In the genomic region with DNA sequence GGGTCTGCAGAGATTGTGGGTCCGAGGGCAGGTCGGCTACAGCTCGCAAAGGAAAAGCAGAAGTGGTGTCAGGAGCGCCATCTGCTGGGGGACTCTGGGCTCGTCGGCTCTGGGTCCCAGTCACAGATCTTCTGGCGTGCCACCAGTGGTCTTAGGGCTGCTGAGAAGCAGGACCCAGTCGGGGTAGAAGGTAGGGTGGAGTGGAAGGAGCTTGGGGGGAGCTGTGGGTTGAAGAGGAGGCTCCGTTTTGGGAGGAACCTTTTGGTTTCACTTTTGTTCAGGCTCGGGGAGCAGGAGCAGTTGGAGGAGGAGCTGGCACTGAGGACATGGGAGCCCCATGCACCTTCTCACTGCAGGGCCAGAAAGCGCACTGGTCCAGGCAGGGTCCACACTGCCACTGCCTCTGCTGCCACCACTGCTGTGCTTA, we compare ENCODE assay signal across 8 mouse cellular contexts.
DNase-seq lines count a peak whose midpoint lies in the region; ATAC-seq lines count a peak whose summit lies in the region.
"Not testable (repeated sequence)": the region's sequence is repeated elsewhere in the genome, so short reads cannot be mapped to it uniquely, and the experiment has no call there.

No protein-coding gene starts in this region.

- not testable (repeated sequence) for H3K4me1 ChIP-seq in forebrain, embryonic 14.5 days (ENCODE audit: control insufficient read depth, insufficient read depth, low read length); kidney, embryonic 16.5 days (ENCODE audit: insufficient read depth, low read length); liver, embryonic 13.5 days (replicated peaks); midbrain, embryonic 15.5 days; stomach, embryonic 14.5 days (ENCODE audit: control insufficient read depth, insufficient read depth, low read length)

- WGBS in forebrain, embryonic 14.5 days = 16% methylated on average over 3 of the region's 11 CpGs
- 7% methylated on average over 3 of the region's 11 CpGs for WGBS in kidney, embryonic 16.5 days
- WGBS in liver, embryonic 13.5 days (ENCODE audit: insufficient replicate concordance) = 6% methylated on average over 7 of the region's 11 CpGs
- 17% methylated on average over 7 of the region's 11 CpGs for WGBS in midbrain, embryonic 15.5 days
- WGBS in stomach, embryonic 14.5 days = 4% methylated on average over 4 of the region's 11 CpGs

- H3K4me3 ChIP-seq in forebrain, embryonic 14.5 days (ENCODE audit: low read depth, low read length); midbrain, embryonic 15.5 days: not testable (repeated sequence)
- peak overlapping the region; percentile 30; the same call in 1 of the 2 replicates for H3K4me3 ChIP-seq in kidney, embryonic 16.5 days (ENCODE audit: low read length)
- peak overlapping the region; percentile 36 for H3K4me3 ChIP-seq in liver, embryonic 13.5 days (replicated peaks)
- H3K4me3 ChIP-seq in stomach, embryonic 14.5 days (ENCODE audit: low read depth, low read length) = 0 out of 2 replicates have a peak overlapping the region, but pooled peaks have one; percentile 13

- H3K36me3 ChIP-seq in forebrain, embryonic 14.5 days (ENCODE audit: control insufficient read depth, insufficient read depth, low read length); kidney, embryonic 16.5 days (ENCODE audit: insufficient read depth, low read length); liver, embryonic 13.5 days; midbrain, embryonic 15.5 days (replicated peaks); stomach, embryonic 14.5 days (ENCODE audit: control insufficient read depth, insufficient read depth, low read length): not testable (repeated sequence)

- intact Hi-C loops in heart, postnatal 14 days (cut with DNase I) = loop anchor here (10.0 kb wide), 1 partner anchor 301 kb away; the partner anchor contains the start of gene Map1s

- H3K4me2 ChIP-seq in forebrain, embryonic 14.5 days (ENCODE audit: low read length) = not testable (repeated sequence)
- peak overlapping the region; percentile 37 for H3K4me2 ChIP-seq in kidney, embryonic 16.5 days (replicated peaks; ENCODE audit: low read depth, low read length)
- H3K4me2 ChIP-seq in liver, embryonic 13.5 days = peak overlapping the region; percentile 40
- peak overlapping the region; percentile 34 for H3K4me2 ChIP-seq in midbrain, embryonic 15.5 days
- H3K4me2 ChIP-seq in stomach, embryonic 14.5 days (replicated peaks; ENCODE audit: low read depth, low read length) = peak overlapping the region; percentile 25

- not testable (repeated sequence) for H3K9me3 ChIP-seq in forebrain, embryonic 14.5 days (replicated peaks; ENCODE audit: control insufficient read depth, low read length); kidney, embryonic 16.5 days (ENCODE audit: low read length); liver, embryonic 13.5 days (replicated peaks); midbrain, embryonic 15.5 days; stomach, embryonic 14.5 days (ENCODE audit: control insufficient read depth, low read depth, low read length)

- not testable (repeated sequence) for H3K27me3 ChIP-seq in forebrain, embryonic 14.5 days (replicated peaks; ENCODE audit: control insufficient read depth, insufficient read depth, low read length); kidney, embryonic 16.5 days (ENCODE audit: insufficient read depth, low read length); liver, embryonic 13.5 days; midbrain, embryonic 15.5 days (replicated peaks); stomach, embryonic 14.5 days (ENCODE audit: control insufficient read depth, insufficient read depth, low read length)

- not testable (repeated sequence) for H3K9ac ChIP-seq in forebrain, embryonic 14.5 days (ENCODE audit: low read length); kidney, embryonic 16.5 days (replicated peaks; ENCODE audit: low read length); liver, embryonic 13.5 days; midbrain, embryonic 15.5 days; stomach, embryonic 14.5 days (replicated peaks; ENCODE audit: low read depth, low read length)

- ATAC-seq in forebrain, embryonic 14.5 days = peak; percentile 61
- ATAC-seq in kidney, embryonic 16.5 days (ENCODE audit: low FRiP score, low TSS enrichment) = peak; percentile 74
- ATAC-seq in liver, embryonic 13.5 days (ENCODE audit: low read depth) = not testable (repeated sequence)
- ATAC-seq in midbrain, embryonic 15.5 days (replicated peaks) = peak; percentile 58; the same call in 1 of the 2 replicates
- ATAC-seq in stomach, embryonic 14.5 days (ENCODE audit: insufficient number of reproducible peaks, insufficient read depth, low FRiP score, low read depth) = 0 out of 2 replicates have a peak, but pooled peaks have one; percentile 53

- not testable (repeated sequence) for H3K27ac ChIP-seq in forebrain, embryonic 14.5 days (ENCODE audit: low read depth, low read length); kidney, embryonic 16.5 days (ENCODE audit: low read length); liver, embryonic 13.5 days; midbrain, embryonic 15.5 days; stomach, embryonic 14.5 days (ENCODE audit: low read length)

- DNase-seq in CD4-positive, CD25-positive, alpha-beta regulatory T cell, adult 2 months (ENCODE audit: low read depth, low spot score) = peak; percentile 38
- DNase-seq in cerebellum, adult 11-12 months = peak; percentile 18
- DNase-seq in forebrain, embryonic 14.5 days (ENCODE audit: low spot score); liver, embryonic 13.5 days: not testable (repeated sequence)
- peak; percentile 12 to 13 for DNase-seq in heart, postnatal 14 days
